32 mouse cellular contexts compared by ENCODE assay signal in the genomic region with DNA sequence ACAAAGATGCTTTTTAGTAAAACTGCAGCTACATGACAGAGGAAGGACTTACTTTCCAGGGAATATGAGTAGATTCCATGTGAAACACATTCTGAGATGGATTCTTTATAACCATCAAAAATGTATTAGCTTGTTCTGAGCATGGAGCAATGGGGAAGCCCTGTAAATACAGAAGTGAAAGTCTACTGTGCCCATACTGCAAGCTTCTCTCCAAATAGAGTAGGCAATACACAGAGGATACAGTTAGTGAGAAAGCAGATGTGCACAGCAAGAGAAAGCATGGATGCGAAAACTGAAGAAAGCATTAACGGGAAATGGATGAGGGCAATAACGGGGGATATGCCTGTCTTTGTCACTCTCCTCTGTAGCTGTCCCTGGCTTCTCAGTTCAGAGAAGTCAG. TPM values are rescaled to one million over a fixed set of nuclear protein-coding genes. Genes with fewer than 3 reads are reported as not detected.
DNase-seq lines count a peak whose midpoint lies in the region; ATAC-seq and TF ChIP-seq lines count a peak whose summit lies in the region.
"Had no signal": no experiment of that assay in that cellular context is flagged by ENCODE, and none has a peak within 500 bp of the region (broad histone marks: within the 10 kb centered on the region; RNA-seq: fewer than 3 reads in every experiment).

No protein-coding gene starts in this region.

- H3K27ac ChIP-seq in CH12.LX (ENCODE audit: insufficient read depth, low read depth) = no peak overlapping the region
- no peak overlapping the region for H3K27ac ChIP-seq in heart, embryonic 10.5 days
- H3K27ac ChIP-seq: embryonic facial prominence, embryonic 10.5 days; embryonic facial prominence, embryonic 13.5 days; forebrain, embryonic 10.5 days; forebrain, embryonic 13.5 days; heart, embryonic 13.5 days; hindbrain, embryonic 14.5 days; hindbrain, postnatal 0 days had no signal

- TF ChIP-seq RAD21 in CH12.LX (IDR thresholded peaks at IDR 0.05; ENCODE audit: low read depth, low read length) = no peak

- no peaks in the 10 kb centered on the region for H3K79me2 ChIP-seq in CH12.LX (replicated peaks; ENCODE audit: control insufficient read depth, extremely low read depth, insufficient read depth, poor library complexity, severe bottlenecking)

- TF ChIP-seq EP300 in CH12.LX (IDR thresholded peaks at IDR 0.05; ENCODE audit: low read length) = peak; percentile 67

- no peak overlapping the region for H3K4me3 ChIP-seq in CH12.LX (replicated peaks in 1 of 3; ENCODE audit: low read depth in 2 of 3, low read length in 2 of 3, poor library complexity in 1 of 3)
- no peak overlapping the region for H3K4me3 ChIP-seq in heart, embryonic 10.5 days
- H3K4me3 ChIP-seq: embryonic facial prominence, embryonic 10.5 days; embryonic facial prominence, embryonic 13.5 days; forebrain, embryonic 10.5 days; forebrain, embryonic 13.5 days; heart, embryonic 13.5 days had no signal

- H3K4me1 ChIP-seq in CH12.LX (ENCODE audit: control insufficient read depth in 1 of 2, insufficient read depth in 2 of 2) = peaks cover 7 to 32% of the 10 kb centered on the region in 2 experiments
- H3K4me1 ChIP-seq in heart, embryonic 10.5 days = no peaks in the 10 kb centered on the region
- H3K4me1 ChIP-seq: embryonic facial prominence, embryonic 10.5 days; embryonic facial prominence, embryonic 13.5 days; forebrain, embryonic 10.5 days; forebrain, embryonic 13.5 days; heart, embryonic 13.5 days had no signal

- peak overlapping the region; percentile 57; the same call in 1 of the 2 replicates for H3K4me2 ChIP-seq in CH12.LX (ENCODE audit: insufficient read depth, low read depth, poor library complexity, severe bottlenecking)
- H3K4me2 ChIP-seq: embryonic facial prominence, embryonic 13.5 days; forebrain, embryonic 13.5 days; heart, embryonic 13.5 days; hindbrain, embryonic 14.5 days had no signal

- no peaks in the 10 kb centered on the region for H3K27me3 ChIP-seq in CH12.LX (replicated peaks)
- no peaks in the 10 kb centered on the region for H3K27me3 ChIP-seq in heart, embryonic 10.5 days (ENCODE audit: insufficient read depth, poor library complexity, severe bottlenecking)
- H3K27me3 ChIP-seq: embryonic facial prominence, embryonic 13.5 days; forebrain, embryonic 13.5 days; heart, embryonic 13.5 days had no signal

- in situ Hi-C loops in CH12.LX (cut with MboI; ENCODE audit: low pct_ligation_motif_present, low pct_unique_long_range_greater_than_20kb, low sequenced_read_pairs) = no loop called here

- no peaks in the 10 kb centered on the region for H3K36me3 ChIP-seq in CH12.LX (replicated peaks in 1 of 2; ENCODE audit: control insufficient read depth in 1 of 2, insufficient read depth in 1 of 2, low read length in 1 of 2)
- H3K36me3 ChIP-seq in heart, embryonic 10.5 days = no peaks in the 10 kb centered on the region
- H3K36me3 ChIP-seq: embryonic facial prominence, embryonic 10.5 days; embryonic facial prominence, embryonic 13.5 days; forebrain, embryonic 10.5 days; G1E; heart, embryonic 13.5 days had no signal

- H3K9me3 ChIP-seq in CH12.LX (replicated peaks; ENCODE audit: low read length) = no peaks in the 10 kb centered on the region
- no peaks in the 10 kb centered on the region for H3K9me3 ChIP-seq in heart, embryonic 10.5 days
- H3K9me3 ChIP-seq: embryonic facial prominence, embryonic 10.5 days; embryonic facial prominence, embryonic 13.5 days; forebrain, embryonic 10.5 days; forebrain, embryonic 13.5 days; G1E; heart, embryonic 13.5 days had no signal

- 81% methylated on average over 3 of the region's 3 CpGs for WGBS in heart, embryonic 10.5 days

- dilution Hi-C loops in CH12.LX (cut with MboI; ENCODE audit: extremely low pct_ligation_motif_present, extremely low pct_unique_long_range_greater_than_20kb, low sequenced_read_pairs) = no loop called here

- DNase-seq in A20 (ENCODE audit: low read depth, low spot score) (peak; percentile 37), CH12.LX (ENCODE audit: extremely low read depth) (peak; percentile 42)
- no peak for DNase-seq in heart, embryonic 10.5 days (ENCODE audit: low spot score)
- DNase-seq in layer of hippocampus, adult 8-10 months (ENCODE audit: low spot score in 2 of 2) = no peak
- DNase-seq in kidney, postnatal 36 days = no peak
- DNase-seq: adrenal gland, postnatal 10 days; adrenal gland, postnatal 36 days; cerebellum, adult 11 months; cerebellum, adult 2 months; cerebellum, adult 9-11 months; cerebellum, postnatal 25 days; embryo, embryonic 11 days; gastrocnemius, postnatal 10 days; gastrocnemius, postnatal 36 days; heart, adult 18-20 months; heart, postnatal 14 days; heart, postnatal 4 days had no signal

- TF ChIP-seq CTCF in CH12.LX (conservative IDR thresholded peaks at IDR 0.05 in 1 of 2, IDR thresholded peaks at IDR 0.05 in 1 of 2; ENCODE audit: low read depth in 2 of 2, low read length in 2 of 2) = no peak

- no peak for TF ChIP-seq POLR2A in CH12.LX (IDR thresholded peaks at IDR 0.05; ENCODE audit: low read depth, low read length)

- peak; percentile 93 for ATAC-seq in granulocyte monocyte progenitor cell, adult 5-6 weeks (replicated peaks; ENCODE audit: poor library complexity, severe bottlenecking)
- ATAC-seq in monocyte, adult 5-6 weeks (replicated peaks; ENCODE audit: insufficient number of reproducible peaks, low FRiP score, low TSS enrichment, poor library complexity, severe bottlenecking) = peak; percentile 81
- no peak for ATAC-seq in erythroblast, adult 5-6 weeks (replicated peaks; ENCODE audit: low FRiP score, poor library complexity, severe bottlenecking)
- ATAC-seq: forebrain, embryonic 13.5 days; forebrain, embryonic 16.5 days; hindbrain, postnatal 0 days; Patski had no signal

- H3K9ac ChIP-seq in CH12.LX (ENCODE audit: insufficient read depth, low read depth) = no peak overlapping the region
- H3K9ac ChIP-seq: embryonic facial prominence, embryonic 13.5 days; forebrain, embryonic 13.5 days; heart, embryonic 13.5 days; hindbrain, embryonic 14.5 days had no signal

TF ChIP-seq in CH12.LX, 34 proteins besides CTCF, POLR2A, EP300 and RAD21:
- TF ChIP-seq ZKSCAN1 (IDR thresholded peaks at IDR 0.05; ENCODE audit: borderline replicate concordance, low read depth, low read length) (no peak), CHD1 (IDR thresholded peaks at IDR 0.05; ENCODE audit: low read depth, low read length) (no peak), IRF4 (IDR thresholded peaks at IDR 0.05; ENCODE audit: low read depth, low read length) (peak; percentile 88), BHLHE40 (IDR thresholded peaks at IDR 0.05; ENCODE audit: low read depth, low read length) (no peak), USF2 (conservative IDR thresholded peaks at IDR 0.05; ENCODE audit: low read depth, low read length) (no peak), JUND (conservative IDR thresholded peaks at IDR 0.05; ENCODE audit: low read depth, low read length) (no peak), HCFC1 (IDR thresholded peaks at IDR 0.05; ENCODE audit: low read depth, low read length) (no peak; the same call in 1 of the 2 replicates), ZNF384 (IDR thresholded peaks at IDR 0.05; ENCODE audit: low read depth, low read length) (no peak), MEF2A (IDR thresholded peaks at IDR 0.05; ENCODE audit: borderline replicate concordance, low read depth, low read length) (0 out of 2 replicates have a peak, but pooled peaks have one; percentile 18), GABPA (IDR thresholded peaks at IDR 0.05; ENCODE audit: insufficient replicate concordance, low read depth, low read length) (no peak), ETS1 (conservative IDR thresholded peaks at IDR 0.05; ENCODE audit: low read depth, low read length) (0 out of 2 replicates have a peak, but pooled peaks have one; percentile 19), PAX5 (IDR thresholded peaks at IDR 0.05; ENCODE audit: low read length) (no peak), NRF1 (IDR thresholded peaks at IDR 0.05; ENCODE audit: low read depth, low read length) (no peak)
TF ChIP-seq in CH12.LX: peak in this region for 3.

RNA-seq across cellular contexts. Expression of gene Capsl, which starts 6.0 kb away (rescaled TPM):
- 5.0 and 5.7 TPM in 2 replicates for total RNA-seq in CH12.LX (2012; rRNA removed)
- total RNA-seq in CH12.LX (2014; rRNA removed) = 1.2 TPM in 2 replicates
- 1.6 and 2.2 TPM in 2 replicates for polyA plus RNA-seq in CH12.LX (2012; ENCODE audit: insufficient read length, low read depth)
- 3.9 TPM in 1 of 2 replicates, not detected in the other for total RNA-seq in granulocyte monocyte progenitor cell, adult 5-6 weeks (2014; fragmentation: Nextera tagmentation)
- total RNA-seq in granulocyte monocyte progenitor cell, adult 5-6 weeks (2017) = 2.3 TPM in 1 of 2 replicates, not detected in the other
- total RNA-seq in monocyte, adult 5-6 weeks (2017) = 0.87 to 3.1 TPM in 2 of 3 replicates, not detected in the other
- 0.51 and 2.0 TPM in 2 replicates for polyA plus RNA-seq in heart, embryonic 10.5 days (2016; fragmentation: Nextera tagmentation; extraction: Ambion mirVana)
- 1 to 10 TPM; 1.5 to 2.9 (median 2.5) TPM for total RNA-seq in layer of hippocampus, adult 8-10 months (2022)
- not detected in 2 replicates for total RNA-seq in erythroblast, adult 5-6 weeks (2015; ENCODE audit: low replicate concordance)
- total RNA-seq in erythroblast, adult 5-6 weeks (2017; ENCODE audit: low replicate concordance) = not detected in 2 replicates
- total RNA-seq: adrenal gland, adult 18-20 months; adrenal gland, postnatal 10 days; adrenal gland, postnatal 36 days; G1E; gastrocnemius, adult 18-20 months; gastrocnemius, postnatal 10 days; gastrocnemius, postnatal 36 days; heart, postnatal 4 days had no signal
- polyA plus RNA-seq: G1E, Patski had no signal

Comparison
In these comparisons a context has a peak if more than half of its experiments do, and no peak if none do; other contexts are left out.
1. DNase-seq: peak in A20 (single experiment) and CH12.LX (single experiment); none in heart, embryonic 10.5 days (single experiment), layer of hippocampus, adult 8-10 months (0 of 2) and kidney, postnatal 36 days (0 of 2).